Mouse (Mus musculus): Measurements from ENCODE around the gene Slc7a1. TPM values are rescaled to one million over a fixed set of nuclear protein-coding genes. Genes with fewer than 3 reads are reported as not detected.

Gene Slc7a1
- polyA plus RNA-seq, 1 experiment from 2014 or later, result 22.6 TPM

DNA sequence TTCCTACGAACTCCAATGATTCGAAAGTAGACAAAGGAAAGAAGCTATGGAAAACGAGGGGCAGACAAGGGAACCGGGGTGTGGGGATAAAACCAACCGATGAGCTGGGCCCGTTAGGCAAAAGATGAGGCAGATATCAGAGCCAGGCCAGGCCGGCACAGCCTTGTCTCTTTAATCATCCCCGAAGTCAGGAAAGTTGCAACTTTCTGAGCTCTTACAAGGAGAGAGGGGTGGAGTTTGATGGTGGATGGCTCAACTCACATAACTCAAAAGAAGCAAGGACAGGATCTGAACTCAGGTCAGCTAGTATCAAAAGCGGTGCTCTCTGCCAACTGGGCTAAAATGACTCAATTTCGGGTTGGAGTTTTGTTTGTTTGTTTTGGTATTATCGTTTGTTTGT, 40.6 kb downstream of the Slc7a1 start:
- no peak overlapping the region for H3K4me2 ChIP-seq (ENCODE audit: low read depth, low read length)
- H3K9me3 ChIP-seq (ENCODE audit: control insufficient read depth, low read length), result no peaks in the 10 kb centered on the region
- ATAC-seq (ENCODE audit: low read depth) (no peak), DNase-seq (ENCODE audit: low spot score) (no peak)
- H3K4me3 ChIP-seq (ENCODE audit: low read depth, low read length), result no peak overlapping the region
- H3K27ac ChIP-seq (replicated peaks; ENCODE audit: low read depth, low read length), result no peak overlapping the region
- H3K9ac ChIP-seq (ENCODE audit: low read depth, low read length), result no peak overlapping the region
- no peaks in the 10 kb centered on the region for H3K36me3 ChIP-seq (ENCODE audit: control insufficient read depth, insufficient read depth, low read length)
- no peaks in the 10 kb centered on the region for H3K27me3 ChIP-seq (replicated peaks; ENCODE audit: control insufficient read depth, insufficient read depth, low read length)
- 91% methylated on average over 11 of the region's 11 CpGs for WGBS
- H3K4me1 ChIP-seq (ENCODE audit: control insufficient read depth, insufficient read depth, low read length), result peaks cover 11% of the 10 kb centered on the region

- H3K27me3 ChIP-seq (replicated peaks; ENCODE audit: control insufficient read depth, insufficient read depth, low read length), result no peaks in the 10 kb centered on the region
- no peaks in the 10 kb centered on the region; the same call in 1 of the 2 replicates for H3K36me3 ChIP-seq (ENCODE audit: control insufficient read depth, insufficient read depth, low read length)
- no peak overlapping the region for H3K27ac ChIP-seq (replicated peaks; ENCODE audit: low read depth, low read length)
- DNase-seq (ENCODE audit: low spot score), result no peak
- no peak for ATAC-seq (ENCODE audit: low read depth)
- H3K4me2 ChIP-seq (ENCODE audit: low read depth, low read length), result no peak overlapping the region
- H3K9ac ChIP-seq (ENCODE audit: low read depth, low read length), result no peak overlapping the region
- no peak overlapping the region for H3K4me3 ChIP-seq (ENCODE audit: low read depth, low read length)
- no peaks in the 10 kb centered on the region for H3K9me3 ChIP-seq (ENCODE audit: control insufficient read depth, low read length)
- peaks cover 11% of the 10 kb centered on the region for H3K4me1 ChIP-seq (ENCODE audit: control insufficient read depth, insufficient read depth, low read length)
- 94% methylated on average over 6 of the region's 6 CpGs for WGBS
Measured at GRCm38 (mm10) chr5:148357168-148357567, 42.5 kb downstream of the Slc7a1 start.

GRCm38 (mm10) chr5:148355822-148356221, 43.9 kb downstream of the Slc7a1 start:
- Histone ChIP-seq H3K4me2 (ENCODE audit: low read depth, low read length) (no peak overlapping the region), H3K27ac (replicated peaks; ENCODE audit: low read depth, low read length) (no peak overlapping the region), H3K27me3 (replicated peaks; ENCODE audit: control insufficient read depth, insufficient read depth, low read length) (no peaks in the 10 kb centered on the region), H3K9me3 (ENCODE audit: control insufficient read depth, low read length) (no peaks in the 10 kb centered on the region), H3K36me3 (ENCODE audit: control insufficient read depth, insufficient read depth, low read length) (no peaks in the 10 kb centered on the region; the same call in 1 of the 2 replicates), H3K4me1 (ENCODE audit: control insufficient read depth, insufficient read depth, low read length) (peaks cover under 1% of the 10 kb centered on the region; the same call in 1 of the 2 replicates), H3K4me3 (ENCODE audit: low read depth, low read length) (no peak overlapping the region), H3K9ac (ENCODE audit: low read depth, low read length) (no peak overlapping the region)
- no peak for ATAC-seq (ENCODE audit: low read depth)
- DNase-seq (ENCODE audit: low spot score), result no peak
- 90% methylated on average over 3 of the region's 3 CpGs for WGBS

DNA sequence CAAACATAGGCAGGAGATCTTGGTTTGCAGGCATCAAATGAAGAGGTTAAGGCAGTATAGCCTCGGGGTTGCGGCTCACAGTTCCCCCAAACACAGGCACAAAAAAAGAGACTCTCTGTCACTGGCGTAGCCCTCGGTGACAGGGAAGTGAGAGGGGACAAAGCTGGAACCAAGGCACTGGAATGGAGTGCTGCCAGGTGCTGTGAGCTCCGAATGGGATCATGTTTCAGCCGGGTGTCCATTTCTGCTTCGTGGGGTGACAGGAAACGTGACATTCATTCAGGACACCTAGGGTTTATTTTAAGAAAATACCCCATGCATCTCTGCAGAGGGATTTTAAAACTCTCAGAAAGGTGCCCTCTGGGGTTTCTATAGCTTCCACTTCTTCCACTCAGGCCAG, 45.2 kb downstream of the Slc7a1 start:
- Histone ChIP-seq H3K9me3 (ENCODE audit: control insufficient read depth, low read length) (no peaks in the 10 kb centered on the region), H3K27ac (replicated peaks; ENCODE audit: low read depth, low read length) (no peak overlapping the region), H3K36me3 (ENCODE audit: control insufficient read depth, insufficient read depth, low read length) (no peaks in the 10 kb centered on the region; the same call in 1 of the 2 replicates), H3K4me3 (ENCODE audit: low read depth, low read length) (no peak overlapping the region), H3K4me2 (ENCODE audit: low read depth, low read length) (no peak overlapping the region), H3K9ac (ENCODE audit: low read depth, low read length) (no peak overlapping the region), H3K27me3 (replicated peaks; ENCODE audit: control insufficient read depth, insufficient read depth, low read length) (no peaks in the 10 kb centered on the region), H3K4me1 (ENCODE audit: control insufficient read depth, insufficient read depth, low read length) (no peaks in the 10 kb centered on the region)
- ATAC-seq (ENCODE audit: low read depth), result no peak
- DNase-seq (ENCODE audit: low spot score), result no peak
- WGBS, result 35% methylated on average over 8 of the region's 8 CpGs

GRCm38 (mm10) chr5:148353429-148353828, 46.3 kb downstream of the Slc7a1 start:
- Histone ChIP-seq H3K36me3 (ENCODE audit: control insufficient read depth, insufficient read depth, low read length) (no peaks in the 10 kb centered on the region; the same call in 1 of the 2 replicates), H3K4me1 (ENCODE audit: control insufficient read depth, insufficient read depth, low read length) (no peaks in the 10 kb centered on the region), H3K9ac (ENCODE audit: low read depth, low read length) (no peak overlapping the region), H3K4me2 (ENCODE audit: low read depth, low read length) (no peak overlapping the region), H3K27me3 (replicated peaks; ENCODE audit: control insufficient read depth, insufficient read depth, low read length) (no peaks in the 10 kb centered on the region), H3K4me3 (ENCODE audit: low read depth, low read length) (no peak overlapping the region), H3K27ac (replicated peaks; ENCODE audit: low read depth, low read length) (no peak overlapping the region), H3K9me3 (ENCODE audit: control insufficient read depth, low read length) (no peaks in the 10 kb centered on the region)
- ATAC-seq (ENCODE audit: low read depth) (no peak), DNase-seq (ENCODE audit: low spot score) (no peak)
- 61% methylated on average over 16 of the region's 16 CpGs for WGBS

GRCm38 (mm10) chr5:148349327-148350011, 50.2 kb downstream of the Slc7a1 start:
- H3K9ac ChIP-seq (ENCODE audit: low read depth, low read length), result 0 out of 2 replicates have a peak overlapping the region, but pooled peaks have one; percentile 14
- no peak overlapping the region for H3K4me3 ChIP-seq (ENCODE audit: low read depth, low read length)
- H3K36me3 ChIP-seq (ENCODE audit: control insufficient read depth, insufficient read depth, low read length), result peaks cover 5% of the 10 kb centered on the region; the same call in 1 of the 2 replicates
- WGBS, result 57% methylated on average over 15 of the region's 15 CpGs
- DNase-seq (ENCODE audit: low spot score) (no peak), ATAC-seq (ENCODE audit: low read depth) (no peak)
- H3K4me2 ChIP-seq (ENCODE audit: low read depth, low read length), result no peak overlapping the region
- no peaks in the 10 kb centered on the region for H3K27me3 ChIP-seq (replicated peaks; ENCODE audit: control insufficient read depth, insufficient read depth, low read length)
- H3K4me1 ChIP-seq (ENCODE audit: control insufficient read depth, insufficient read depth, low read length), result no peaks in the 10 kb centered on the region
- no peaks in the 10 kb centered on the region for H3K9me3 ChIP-seq (ENCODE audit: control insufficient read depth, low read length)
- H3K27ac ChIP-seq (replicated peaks; ENCODE audit: low read depth, low read length), result no peak overlapping the region; the same call in 1 of the 2 replicates

- Histone ChIP-seq H3K4me3 (ENCODE audit: low read depth, low read length) (no peak overlapping the region), H3K4me2 (ENCODE audit: low read depth, low read length) (no peak overlapping the region), H3K9me3 (ENCODE audit: control insufficient read depth, low read length) (no peaks in the 10 kb centered on the region), H3K4me1 (ENCODE audit: control insufficient read depth, insufficient read depth, low read length) (no peaks in the 10 kb centered on the region), H3K9ac (ENCODE audit: low read depth, low read length) (no peak overlapping the region), H3K27me3 (replicated peaks; ENCODE audit: control insufficient read depth, insufficient read depth, low read length) (no peaks in the 10 kb centered on the region), H3K27ac (replicated peaks; ENCODE audit: low read depth, low read length) (no peak overlapping the region), H3K36me3 (ENCODE audit: control insufficient read depth, insufficient read depth, low read length) (peaks cover 5% of the 10 kb centered on the region; the same call in 1 of the 2 replicates)
- DNase-seq (ENCODE audit: low spot score) (no peak), ATAC-seq (ENCODE audit: low read depth) (no peak)
- WGBS, result 68% methylated on average over 8 of the region's 8 CpGs
Measured at GRCm38 (mm10) chr5:148348153-148348552, 51.6 kb downstream of the Slc7a1 start.

DNA sequence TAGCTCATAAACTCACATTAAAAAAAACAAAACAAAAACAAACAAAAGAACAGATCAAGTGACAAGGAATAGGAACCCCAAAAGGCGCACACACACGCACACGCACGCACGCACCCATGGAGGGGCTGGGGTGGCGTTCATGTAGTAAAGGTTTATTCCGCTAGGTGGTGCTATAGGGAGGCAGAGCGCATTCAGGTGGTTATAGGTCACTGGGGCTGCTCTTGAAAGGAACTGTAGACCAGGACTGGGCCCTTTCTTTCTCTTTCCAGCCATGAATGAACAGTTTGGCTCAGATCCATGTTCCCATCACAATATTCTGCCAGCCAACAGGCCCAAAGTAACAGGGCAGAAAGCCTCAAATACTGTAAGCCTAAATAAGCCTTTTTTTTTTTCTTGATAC, 53.2 kb downstream of the Slc7a1 start:
- ATAC-seq (ENCODE audit: low read depth), result no peak
- no peak overlapping the region for H3K9ac ChIP-seq (ENCODE audit: low read depth, low read length)
- H3K9me3 ChIP-seq (ENCODE audit: control insufficient read depth, low read length), result no peaks in the 10 kb centered on the region
- no peak overlapping the region for H3K4me3 ChIP-seq (ENCODE audit: low read depth, low read length)
- 77% methylated on average over 8 of the region's 8 CpGs for WGBS
- no peak overlapping the region for H3K4me2 ChIP-seq (ENCODE audit: low read depth, low read length)
- peaks cover 5% of the 10 kb centered on the region; the same call in 1 of the 2 replicates for H3K36me3 ChIP-seq (ENCODE audit: control insufficient read depth, insufficient read depth, low read length)
- no peak overlapping the region for H3K27ac ChIP-seq (replicated peaks; ENCODE audit: low read depth, low read length)
- no peaks in the 10 kb centered on the region for H3K27me3 ChIP-seq (replicated peaks; ENCODE audit: control insufficient read depth, insufficient read depth, low read length)
- H3K4me1 ChIP-seq (ENCODE audit: control insufficient read depth, insufficient read depth, low read length), result no peaks in the 10 kb centered on the region; the same call in 1 of the 2 replicates
- DNase-seq (ENCODE audit: low spot score), result no peak

DNA sequence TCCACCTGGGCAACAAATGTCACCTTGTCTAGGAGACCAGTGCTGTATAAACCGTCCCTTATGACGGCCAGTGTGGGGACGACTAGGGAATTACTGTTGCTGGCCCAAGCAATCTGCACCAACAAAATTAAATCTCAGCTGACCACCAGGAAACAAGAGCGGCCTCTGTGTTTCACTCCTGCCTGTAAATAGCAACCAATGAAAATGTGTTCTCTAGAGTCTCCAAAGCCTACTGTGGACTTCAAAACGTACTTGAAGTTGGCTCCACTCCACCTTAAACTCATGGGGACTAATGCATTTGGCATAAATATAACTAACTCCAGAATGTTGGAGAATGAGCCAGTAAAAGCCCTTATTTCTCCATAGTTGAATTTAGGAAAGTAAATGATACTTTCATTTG, 55.3 kb downstream of the Slc7a1 start:
- Histone ChIP-seq H3K4me1 (ENCODE audit: control insufficient read depth, insufficient read depth, low read length) (no peaks in the 10 kb centered on the region; the same call in 1 of the 2 replicates), H3K27ac (replicated peaks; ENCODE audit: low read depth, low read length) (peak overlapping the region; percentile 63), H3K27me3 (replicated peaks; ENCODE audit: control insufficient read depth, insufficient read depth, low read length) (no peaks in the 10 kb centered on the region), H3K4me3 (ENCODE audit: low read depth, low read length) (no peak overlapping the region), H3K36me3 (ENCODE audit: control insufficient read depth, insufficient read depth, low read length) (peaks cover 10% of the 10 kb centered on the region; the same call in 1 of the 2 replicates), H3K4me2 (ENCODE audit: low read depth, low read length) (no peak overlapping the region), H3K9me3 (ENCODE audit: control insufficient read depth, low read length) (no peaks in the 10 kb centered on the region), H3K9ac (ENCODE audit: low read depth, low read length) (no peak overlapping the region)
- 61% methylated on average over 5 of the region's 5 CpGs for WGBS
- ATAC-seq (ENCODE audit: low read depth) (peak; percentile 41; the same call in 1 of the 2 replicates), DNase-seq (ENCODE audit: low spot score) (peak; percentile 66)
